Mouse (Mus musculus) small intestine, adult 2 months (tissue): ENCODE data around the gene Adh5.

Source experiments
- CTCF ChIP-seq: fragments of 200-500 bp; IDR thresholded peaks from 2 replicates; pipeline ENCODE4 v1.5.1; 2012; ENCODE audit warnings: low read depth, mild to moderate bottlenecking, control low read depth, inconsistent platforms, low read length, moderate library complexity, mixed read lengths; ENCODE audit not compliant: insufficient replicate concordance, insufficient read length; ENCODE audit errors: extremely low read depth
- POLR2A ChIP-seq: fragments of 200-500 bp; IDR thresholded peaks from 2 replicates; pipeline ENCODE4 v1.6.1; 2012; ENCODE audit warnings: low read depth, mild to moderate bottlenecking, control low read depth, inconsistent platforms, low read length, moderate library complexity

DNA sequence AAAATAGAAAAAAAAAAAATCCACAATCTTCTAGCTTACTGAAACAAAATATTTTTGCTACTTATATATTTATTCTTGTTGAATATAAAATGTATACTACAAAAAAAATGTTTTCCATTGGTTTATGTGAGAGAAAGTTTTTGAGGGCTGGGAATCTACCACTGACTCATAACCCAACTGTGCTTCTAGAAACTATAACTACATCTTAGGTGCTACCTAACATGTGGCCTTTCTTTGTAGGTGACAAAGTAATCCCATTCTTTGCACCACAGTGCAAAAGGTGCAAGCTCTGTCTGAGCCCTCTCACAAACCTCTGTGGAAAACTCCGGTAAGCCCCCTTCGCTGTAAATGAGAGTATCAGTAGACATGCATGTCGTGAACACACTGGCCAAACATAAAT is 22.5 kb upstream of the Adh5 start:
- TF ChIP-seq CTCF, result no peak
- no peak for TF ChIP-seq POLR2A
